Mouse (Mus musculus) forebrain, embryonic 15.5 days (tissue): ENCODE data around the gene Pdzph1. TPM values are rescaled to one million over a fixed set of nuclear protein-coding genes. Genes with fewer than 3 reads are reported as not detected.

Experiments
- ATAC-seq: fragments of 200-750 bp; cut with Nextera tagmentation; replicated peaks from 2 replicates; pipeline ENCODE4 v1.8.0; 2017; ENCODE audit warnings: mild to moderate bottlenecking, moderate TSS enrichment, moderate library complexity
- H3K27ac ChIP-seq: fragments of 300-500 bp; sonication (generic); replicated peaks from 2 replicates; pipeline ENCODE4 v1.5.1; 2015; ENCODE audit warnings: mild to moderate bottlenecking, inconsistent platforms
- H3K27me3 ChIP-seq: fragments of 300-500 bp; sonication (generic); 2 replicates; pipeline ENCODE4 v1.6.1; 2015; ENCODE audit warnings: inconsistent platforms
- H3K36me3 ChIP-seq: fragments of 300-500 bp; sonication (generic); 2 replicates; pipeline ENCODE4 v1.6.1; 2015; ENCODE audit warnings: mild to moderate bottlenecking, inconsistent platforms
- H3K4me1 ChIP-seq: fragments of 300-500 bp; sonication (generic); 2 replicates; pipeline ENCODE4 v1.6.1; 2015; ENCODE audit warnings: inconsistent platforms
- H3K4me2 ChIP-seq: fragments of 300-500 bp; sonication (generic); replicated peaks from 2 replicates; pipeline ENCODE4 v1.6.1; 2015; ENCODE audit warnings: mild to moderate bottlenecking, inconsistent platforms
- H3K4me3 ChIP-seq: fragments of 300-500 bp; sonication (generic); 2 replicates; pipeline ENCODE4 v1.5.1; 2015; ENCODE audit warnings: mild to moderate bottlenecking, inconsistent platforms
- H3K9ac ChIP-seq: fragments of 300-500 bp; sonication (generic); replicated peaks from 2 replicates; pipeline ENCODE4 v1.6.1; 2015; ENCODE audit warnings: mild to moderate bottlenecking, inconsistent platforms
- H3K9me3 ChIP-seq: fragments of 300-500 bp; sonication (generic); 2 replicates; pipeline ENCODE4 v1.6.1; 2016; ENCODE audit warnings: inconsistent platforms
- WGBS: fragments of 180-500 bp; shearing (Covaris S2); methylation state at CpG from one replicate; pipeline ENCODE4 v1.1.7; 2015; ENCODE audit warnings: mixed read lengths; 5-methylcytosine and 5-hydroxymethylcytosine counted together
- polyA plus RNA-seq: library from polyadenylated mRNA; unstranded; fragments of >200 nt; fragmentation: Nextera tagmentation; extraction: Ambion mirVana; gene quantifications from 2 replicates; pipeline ENCODE4 v1.2.1, GENCODE M21; 2015

Pdzph1 gene
- polyA plus RNA-seq, 1 experiment from 2014 or later: 8.3 TPM

DNA sequence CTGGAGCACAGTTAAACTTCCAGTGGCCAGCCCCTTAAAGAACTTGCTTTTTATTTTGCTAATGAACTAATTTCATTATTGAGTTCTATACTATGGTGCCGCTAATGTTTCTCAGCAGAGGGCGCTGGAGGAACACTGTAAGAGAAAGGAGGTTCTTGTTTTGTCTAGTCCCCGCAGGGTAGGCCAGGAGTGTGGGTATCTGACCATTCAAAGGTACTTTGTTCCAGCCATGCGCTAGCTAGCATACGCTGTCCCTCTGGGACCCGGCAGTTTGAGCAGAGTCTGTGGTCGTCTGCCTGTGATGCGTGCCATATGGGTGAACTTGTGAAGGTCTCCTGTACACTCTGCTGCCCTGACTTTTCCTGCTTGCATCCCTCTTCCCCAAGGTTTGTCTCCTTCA, 72.1 kb downstream of the Pdzph1 start:
- H3K4me1 ChIP-seq: 0 out of 2 replicates have a peak, but pooled peaks cover 2% of the 10 kb centered on the region
- H3K27ac ChIP-seq: no peak overlapping the region
- peak; percentile 93 for ATAC-seq
- H3K9me3 ChIP-seq: no peaks in the 10 kb centered on the region
- no peaks in the 10 kb centered on the region for H3K36me3 ChIP-seq
- H3K27me3 ChIP-seq: no peaks in the 10 kb centered on the region
- H3K9ac ChIP-seq: no peak overlapping the region
- H3K4me2 ChIP-seq: peak overlapping the region; percentile 34
- WGBS: 2% methylated on average over 8 of the region's 8 CpGs
- no peak overlapping the region for H3K4me3 ChIP-seq

DNA sequence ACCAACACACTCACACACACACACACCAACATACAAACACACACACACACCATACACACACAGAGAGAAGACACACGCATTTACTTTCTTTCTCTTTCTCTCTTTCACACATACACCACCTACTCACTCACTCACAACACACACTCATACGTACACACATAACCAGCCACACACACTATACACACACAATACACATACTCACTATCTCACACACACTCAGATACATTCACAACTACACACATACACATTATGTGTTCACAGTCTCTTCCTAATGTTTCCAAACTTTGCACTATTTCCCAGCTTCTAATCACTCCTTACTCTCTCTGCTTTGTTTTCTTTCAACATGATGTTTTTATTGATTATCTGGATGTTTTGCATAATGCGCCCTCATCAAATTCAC, 72.6 kb downstream of the Pdzph1 start:
- Histone ChIP-seq H3K4me2 (no peak overlapping the region), H3K27me3 (no peaks in the 10 kb centered on the region), H3K27ac (no peak overlapping the region), H3K4me3 (no peak overlapping the region), H3K36me3 (no peaks in the 10 kb centered on the region), H3K9me3 (no peaks in the 10 kb centered on the region), H3K4me1 (0 out of 2 replicates have a peak, but pooled peaks cover 2% of the 10 kb centered on the region), H3K9ac (no peak overlapping the region)
- no peak for ATAC-seq
- WGBS: 79% methylated on average over 3 of the region's 3 CpGs

DNA sequence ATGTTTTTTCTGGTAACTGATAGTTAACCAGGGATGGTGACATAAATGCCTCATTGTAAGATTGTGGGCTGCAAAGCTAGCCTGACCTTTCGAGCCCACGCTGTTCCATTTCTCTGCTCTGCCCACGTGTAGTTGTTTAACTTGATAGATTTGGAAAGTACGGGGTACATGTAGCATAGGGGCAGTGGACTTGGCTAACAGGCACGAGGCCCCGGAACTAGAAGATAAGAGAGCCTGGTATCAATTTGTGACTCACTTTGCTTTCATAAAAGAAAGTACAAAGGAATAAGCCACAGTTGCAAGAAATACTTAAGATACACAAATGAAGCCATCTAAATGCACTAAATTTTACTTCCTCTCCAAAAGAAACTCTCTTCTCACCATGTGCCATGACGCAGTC, 79.6 kb downstream of the Pdzph1 start:
- H3K9ac ChIP-seq: no peak overlapping the region
- ATAC-seq: no peak

DNA sequence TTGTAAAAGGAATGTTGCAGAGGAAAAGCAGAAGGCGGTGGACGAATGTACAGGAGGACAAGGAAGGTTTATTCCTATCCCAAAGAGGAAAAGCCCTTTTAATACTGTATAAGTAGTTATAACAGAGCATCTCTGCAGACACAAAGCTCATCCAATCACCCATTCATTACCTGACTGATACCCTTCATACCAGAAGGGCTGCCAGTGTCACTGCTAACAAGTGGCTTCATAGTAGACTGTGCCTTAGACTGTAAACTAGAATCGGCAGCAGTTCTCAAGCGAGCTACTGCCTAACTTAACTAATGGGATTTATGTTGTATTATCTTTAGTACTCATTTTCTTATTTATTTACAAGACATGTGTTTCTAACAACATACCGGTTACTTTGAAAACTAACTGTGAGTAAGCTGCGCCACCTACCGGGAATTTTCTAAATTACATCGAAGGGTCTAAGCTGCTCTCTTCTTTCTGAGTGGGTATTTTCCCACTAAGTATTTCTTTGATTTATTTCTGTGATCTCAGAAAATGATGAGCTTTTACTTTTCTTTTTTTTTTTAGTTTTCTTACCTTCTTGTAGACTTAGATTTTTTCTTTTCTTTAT, 82.0 kb downstream of the Pdzph1 start:
- Histone ChIP-seq H3K27me3 (no peaks in the 10 kb centered on the region), H3K4me3 (no peak overlapping the region), H3K9me3 (no peaks in the 10 kb centered on the region), H3K36me3 (no peaks in the 10 kb centered on the region), H3K27ac (no peak overlapping the region), H3K4me1 (no peaks in the 10 kb centered on the region), H3K4me2 (no peak overlapping the region), H3K9ac (no peak overlapping the region)
- peak; percentile 71; the same call in 1 of the 2 replicates for ATAC-seq
- 32% methylated on average over 8 of the region's 8 CpGs for WGBS

More for the DNA sequence above, 79.6 kb downstream of the Pdzph1 start:
- Histone ChIP-seq H3K27ac (no peak overlapping the region), H3K4me3 (no peak overlapping the region), H3K36me3 (no peaks in the 10 kb centered on the region), H3K9me3 (no peaks in the 10 kb centered on the region), H3K27me3 (no peaks in the 10 kb centered on the region), H3K4me2 (no peak overlapping the region), H3K4me1 (no peaks in the 10 kb centered on the region)
- 87% methylated on average over 7 of the region's 7 CpGs for WGBS

DNA sequence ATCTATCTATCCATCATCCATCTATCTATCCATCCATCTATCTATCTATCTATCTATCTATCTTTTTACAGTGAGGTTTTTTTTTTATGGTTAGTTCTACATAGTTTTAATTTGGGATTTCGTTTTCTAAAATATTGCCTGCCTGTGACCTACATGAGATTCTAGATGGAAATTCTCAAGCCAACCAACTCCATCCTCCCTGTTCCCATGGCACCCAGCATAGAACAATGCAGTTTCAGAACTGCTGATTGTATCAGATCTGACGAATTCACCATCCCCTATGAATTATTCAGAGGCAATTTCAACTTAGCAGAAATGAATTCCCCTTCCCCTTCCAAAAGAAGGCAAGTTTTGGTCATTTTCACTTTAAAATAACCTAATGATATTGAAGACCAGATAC, 85.2 kb downstream of the Pdzph1 start:
- Histone ChIP-seq H3K27me3 (no peaks in the 10 kb centered on the region), H3K4me1 (no peaks in the 10 kb centered on the region), H3K9ac (no peak overlapping the region), H3K27ac (no peak overlapping the region), H3K36me3 (no peaks in the 10 kb centered on the region), H3K9me3 (no peaks in the 10 kb centered on the region), H3K4me2 (no peak overlapping the region), H3K4me3 (no peak overlapping the region)
- ATAC-seq: no peak
- 56% methylated on average over 2 of the region's 2 CpGs for WGBS

DNA sequence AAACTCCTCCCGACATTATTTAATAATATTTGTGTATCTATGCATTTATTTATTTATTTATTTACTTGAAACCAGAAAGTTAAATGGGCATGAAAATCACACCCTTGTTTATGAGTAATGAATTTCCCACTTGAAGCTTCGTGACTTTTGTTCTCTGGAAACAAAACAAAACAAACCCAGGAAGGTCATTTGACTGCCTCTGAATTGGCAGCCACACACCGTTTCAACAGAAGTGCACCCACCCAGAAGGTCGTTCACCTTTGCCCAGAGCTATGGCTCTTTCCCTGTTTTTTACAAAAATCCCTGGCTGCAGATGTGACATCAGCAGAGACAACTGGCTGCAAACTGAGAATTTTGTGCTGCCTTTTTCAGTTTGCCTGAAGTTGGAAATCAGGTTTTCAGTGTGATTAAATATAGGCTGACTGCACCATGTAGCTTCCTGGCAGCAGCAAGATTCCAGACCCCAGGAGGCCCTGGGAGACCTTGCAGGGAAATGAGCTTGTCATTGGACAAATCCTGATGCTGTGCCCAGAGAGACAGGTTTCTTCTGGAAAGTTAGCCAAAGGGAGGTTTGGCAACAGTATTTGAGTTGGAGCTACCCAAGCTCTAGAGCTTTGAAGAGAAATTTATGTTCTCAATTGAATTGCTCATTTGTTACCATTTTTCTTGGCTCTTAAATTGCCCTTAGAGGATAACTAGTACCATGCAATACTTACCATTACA, 99.5 kb downstream of the Pdzph1 start:
- 34% methylated on average over 4 of the region's 4 CpGs for WGBS
- ATAC-seq: no peak
- H3K4me2 ChIP-seq: no peak overlapping the region

DNA sequence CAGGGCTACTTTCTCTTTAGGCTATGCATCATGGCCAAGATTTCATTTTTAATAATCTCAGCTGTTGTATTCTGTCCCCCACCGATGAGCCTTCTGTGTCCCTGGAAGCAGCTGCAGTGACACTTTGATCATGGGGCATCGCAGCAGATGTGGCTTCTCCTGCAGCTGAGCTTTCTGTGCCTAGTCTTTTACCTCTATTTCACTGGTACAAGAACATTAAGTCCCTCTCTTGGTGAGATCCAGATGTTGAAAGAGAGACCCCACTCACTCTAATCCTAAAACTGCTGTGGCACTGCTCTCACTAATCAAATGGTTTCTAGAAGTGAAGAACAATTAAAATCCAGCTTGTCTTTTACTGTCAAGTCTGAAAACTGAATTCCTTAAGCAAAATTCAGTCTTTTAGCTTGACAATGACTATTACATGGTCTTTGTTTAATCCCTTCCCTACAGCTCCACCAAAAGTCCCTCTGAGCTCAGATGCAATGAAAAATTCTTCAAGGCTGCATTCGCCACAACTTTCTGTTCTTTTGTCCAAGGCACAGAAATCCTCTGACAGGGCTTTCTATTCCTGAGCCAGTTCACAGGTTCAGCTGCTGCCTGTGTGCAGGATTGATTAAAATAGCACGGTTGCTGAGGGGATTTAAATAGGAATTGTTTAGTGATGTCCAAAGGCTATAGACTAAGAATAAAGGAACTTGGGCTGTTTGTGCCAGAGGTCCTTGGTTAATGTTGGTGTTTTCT, 101.1 kb downstream of the Pdzph1 start:
- Histone ChIP-seq H3K27ac (no peak overlapping the region), H3K9ac (no peak overlapping the region), H3K36me3 (no peaks in the 10 kb centered on the region), H3K4me1 (peaks cover 9% of the 10 kb centered on the region; the same call in 1 of the 2 replicates), H3K4me3 (no peak overlapping the region), H3K4me2 (no peak overlapping the region), H3K27me3 (no peaks in the 10 kb centered on the region), H3K9me3 (no peaks in the 10 kb centered on the region)
- WGBS: 16% methylated on average over 4 of the region's 4 CpGs
- no peak for ATAC-seq

More for the DNA sequence above, 99.5 kb downstream of the Pdzph1 start:
- peaks cover 9% of the 10 kb centered on the region; the same call in 1 of the 2 replicates for H3K4me1 ChIP-seq
- H3K9ac ChIP-seq: no peak overlapping the region
- no peaks in the 10 kb centered on the region for H3K9me3 ChIP-seq
- H3K27me3 ChIP-seq: no peaks in the 10 kb centered on the region
- H3K27ac ChIP-seq: no peak overlapping the region
- H3K36me3 ChIP-seq: no peaks in the 10 kb centered on the region
- H3K4me3 ChIP-seq: no peak overlapping the region

DNA sequence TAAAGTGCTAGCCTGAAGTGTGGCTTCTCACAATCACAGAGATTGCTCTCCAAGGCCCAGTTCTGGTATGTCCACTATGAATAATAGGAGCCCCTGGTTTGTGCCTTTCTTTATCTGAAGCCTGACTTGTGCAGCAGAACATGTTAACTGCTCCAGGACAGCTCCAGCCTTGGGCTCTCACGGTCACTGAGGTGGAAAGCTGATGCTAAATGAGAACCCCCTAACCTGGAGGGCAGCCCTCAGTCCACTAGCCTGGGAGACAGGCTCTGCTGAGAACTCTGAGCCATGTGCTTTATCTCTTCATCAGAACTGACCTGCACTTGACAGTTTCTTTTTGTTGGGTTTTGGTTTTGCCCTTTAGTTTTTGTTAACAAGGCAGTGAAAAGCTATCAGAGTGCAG, 106.8 kb downstream of the Pdzph1 start:
- no peak for ATAC-seq
- no peaks in the 10 kb centered on the region for H3K36me3 ChIP-seq
- WGBS: 24% methylated on average over 1 of the region's 1 CpGs

DNA sequence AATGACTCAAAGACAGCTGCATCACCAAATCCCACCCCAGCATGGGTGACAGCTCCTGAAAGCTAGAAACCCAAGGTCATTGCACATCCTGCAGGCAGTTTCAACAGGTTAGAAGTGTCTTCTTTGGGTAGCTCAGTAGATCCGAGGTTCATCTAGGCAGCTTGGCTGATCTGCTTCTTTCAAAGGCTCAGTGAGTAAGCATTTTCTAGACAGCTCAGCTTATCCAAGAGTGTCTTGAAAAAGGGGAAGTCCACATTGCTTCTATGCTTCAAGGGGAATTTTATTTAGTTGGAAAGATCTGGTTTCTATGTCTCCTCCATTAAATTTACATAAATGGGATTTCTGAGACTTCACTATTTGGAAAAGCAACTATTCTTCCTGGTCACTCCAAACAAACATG, 117.8 kb downstream of the Pdzph1 start:
- Histone ChIP-seq H3K36me3 (no peaks in the 10 kb centered on the region), H3K27me3 (no peaks in the 10 kb centered on the region), H3K4me1 (no peaks in the 10 kb centered on the region), H3K9me3 (no peaks in the 10 kb centered on the region), H3K27ac (no peak overlapping the region), H3K4me2 (no peak overlapping the region), H3K4me3 (no peak overlapping the region), H3K9ac (no peak overlapping the region)
- no peak for ATAC-seq
- 73% methylated on average over 1 of the region's 1 CpGs for WGBS

More for the DNA sequence above, 106.8 kb downstream of the Pdzph1 start:
- Histone ChIP-seq H3K27me3 (no peaks in the 10 kb centered on the region), H3K9ac (no peak overlapping the region), H3K4me1 (no peaks in the 10 kb centered on the region), H3K27ac (no peak overlapping the region), H3K4me2 (no peak overlapping the region), H3K9me3 (no peaks in the 10 kb centered on the region), H3K4me3 (no peak overlapping the region)

DNA sequence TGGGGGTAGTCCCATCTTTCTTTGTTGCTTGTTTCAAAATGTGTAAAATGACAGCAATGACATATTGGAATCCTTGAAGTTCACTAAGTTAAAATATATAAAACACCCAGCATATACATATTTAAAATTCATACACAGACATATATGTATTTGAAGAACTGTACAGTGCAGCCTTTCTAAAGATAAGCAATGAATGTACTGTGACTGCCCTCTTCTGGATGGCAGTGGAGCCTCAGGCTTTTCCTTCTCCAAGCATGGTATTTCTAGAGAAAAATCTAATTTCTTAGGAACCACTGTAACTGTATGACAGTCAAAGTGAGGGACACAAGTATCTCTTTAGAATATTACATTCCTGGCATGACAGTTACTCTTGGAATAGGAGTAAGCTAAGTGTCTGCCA, 120.4 kb downstream of the Pdzph1 start:
- H3K4me3 ChIP-seq: no peak overlapping the region
- H3K4me2 ChIP-seq: no peak overlapping the region
- H3K4me1 ChIP-seq: no peaks in the 10 kb centered on the region
- H3K36me3 ChIP-seq: no peaks in the 10 kb centered on the region
- H3K27ac ChIP-seq: no peak overlapping the region
- peak; percentile 89 for ATAC-seq
- no peaks in the 10 kb centered on the region for H3K9me3 ChIP-seq
- H3K9ac ChIP-seq: no peak overlapping the region
- H3K27me3 ChIP-seq: no peaks in the 10 kb centered on the region
